Mouse (Mus musculus): ENCODE data around the gene Hsd17b1.

DNA sequence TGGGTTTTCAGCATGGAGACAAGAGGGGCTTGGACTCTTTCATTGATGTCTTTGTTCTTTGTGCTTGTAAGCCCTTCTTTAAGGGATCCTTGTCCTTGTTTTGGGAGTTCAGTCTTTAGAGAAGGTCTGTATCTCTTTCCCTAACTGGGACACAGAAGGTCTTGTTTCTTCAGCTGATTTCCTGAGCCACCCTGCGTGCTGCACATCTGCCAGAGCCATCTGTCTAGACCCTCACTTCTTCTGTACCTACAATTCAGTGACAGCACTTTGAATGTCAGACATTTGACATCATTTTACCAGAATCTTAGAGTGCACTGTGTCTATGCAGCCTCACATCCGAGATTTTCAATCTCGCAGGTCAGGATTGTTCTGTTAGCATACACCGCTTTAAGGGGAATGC is 32.4 kb upstream of the Hsd17b1 start:
- TF ChIP-seq MAZ (IDR thresholded peaks at IDR 0.05; ENCODE audit: low read depth, low read length) (no peak), E2F4 (IDR thresholded peaks at IDR 0.05; ENCODE audit: borderline replicate concordance, low read depth, low read length) (no peak), MAX (IDR thresholded peaks at IDR 0.05; ENCODE audit: low read length) (no peak), ZKSCAN1 (IDR thresholded peaks at IDR 0.05; ENCODE audit: low read depth, low read length) (no peak), POLR2A (IDR thresholded peaks at IDR 0.05; ENCODE audit: control insufficient read depth in 1 of 2, insufficient read depth in 1 of 2, low read depth in 1 of 2, low read length in 2 of 2, poor library complexity in 1 of 2) (no peak), CTCF (IDR thresholded peaks at IDR 0.05 in 2 of 3, conservative IDR thresholded peaks at IDR 0.05 in 1 of 3; ENCODE audit: control insufficient read depth in 1 of 3, insufficient read depth in 1 of 3, low read depth in 2 of 3, low read length in 3 of 3, poor library complexity in 1 of 3, severe bottlenecking in 1 of 3) (no peak), MXI1 (IDR thresholded peaks at IDR 0.05; ENCODE audit: low read depth, low read length) (no peak), ZNF384 (IDR thresholded peaks at IDR 0.05; ENCODE audit: low read depth, low read length) (no peak), TBP (IDR thresholded peaks at IDR 0.05; ENCODE audit: low read depth, low read length) (no peak), ELF1 (IDR thresholded peaks at IDR 0.05; ENCODE audit: low read depth, low read length) (no peak), GATA1 (IDR thresholded peaks at IDR 0.05; ENCODE audit: low read depth, low read length) (no peak), SIN3A (IDR thresholded peaks at IDR 0.05; ENCODE audit: low read length) (no peak), ZMIZ1 (IDR thresholded peaks at IDR 0.05; ENCODE audit: low read depth, low read length) (no peak)

Measured in MEL (cell line).